Mouse (Mus musculus) adrenal gland, postnatal 36 days (tissue): ENCODE measurements around the gene Dcst2. TPM values are rescaled to one million over a fixed set of nuclear protein-coding genes. Genes with fewer than 3 reads are reported as not detected.

Source experiments
- DNase-seq, 2 experiments: peaks; one replicate each; pipeline ENCODE4 v3.0.0; 2021; ENCODE audit warnings: mixed read lengths in 1 of 2
- total RNA-seq, 2 experiments: library from RNA; stranded (reverse); gene quantifications; 2 replicates each; pipeline ENCODE4 v1.2.3; 2021

The Dcst2 gene
- total RNA-seq, 2 experiments from 2014 or later, result 0.20 to 0.56 TPM

GRCm38 (mm10) chr3:89388134-89388881 lies 26.5 kb downstream of the Dcst2 start:
- peak in 1 of 2 experiments; percentile 74 for DNase-seq

GRCm38 (mm10) chr3:89388901-89389740 lies 27.3 kb downstream of the Dcst2 start:
- no peak for DNase-seq

- peak; percentile 81 to 88 for DNase-seq
These were observed 28.3 kb downstream of the Dcst2 start for GRCm38 (mm10) chr3:89390111-89390515.

GRCm38 (mm10) chr3:89390699-89391662 lies 29.2 kb downstream of the Dcst2 start:
- peak; percentile 47 to 60 for DNase-seq

- peak; percentile 85 to 86 for DNase-seq
These were observed 30.1 kb downstream of the Dcst2 start for GRCm38 (mm10) chr3:89391663-89392511.

GRCm38 (mm10) chr3:89392871-89393311 lies 31.1 kb downstream of the Dcst2 start:
- peak; percentile 45 to 67 for DNase-seq

GRCm38 (mm10) chr3:89393605-89394004 lies 31.8 kb downstream of the Dcst2 start:
- peak; percentile 100 for DNase-seq

GRCm38 (mm10) chr3:89394006-89394893 lies 32.5 kb downstream of the Dcst2 start, which contains the start of gene Zbtb7b:
Gene Zbtb7b (minus strand): TSS chr3:89394776.
- DNase-seq, result peak; percentile 90 to 94

- peak; percentile 82 to 88 for DNase-seq
These were observed 33.1 kb downstream of the Dcst2 start for GRCm38 (mm10) chr3:89394894-89395256.

GRCm38 (mm10) chr3:89395419-89395805 lies 33.6 kb downstream of the Dcst2 start:
- peak in 1 of 2 experiments; percentile 53 for DNase-seq

- peak; percentile 75 to 80 for DNase-seq
These were observed 34.3 kb downstream of the Dcst2 start for GRCm38 (mm10) chr3:89395806-89396653.

GRCm38 (mm10) chr3:89396654-89397005 lies 34.9 kb downstream of the Dcst2 start:
- no peak for DNase-seq

GRCm38 (mm10) chr3:89401329-89401728 lies 39.6 kb downstream of the Dcst2 start:
- no peak for DNase-seq

- DNase-seq, result no peak
These were observed 40.9 kb downstream of the Dcst2 start, which contains the start of gene Lenep for GRCm38 (mm10) chr3:89402693-89403092. Gene Lenep (minus strand): TSS chr3:89402793.

- DNase-seq, result no peak
These were observed 45.1 kb downstream of the Dcst2 start for GRCm38 (mm10) chr3:89406887-89407286.

- DNase-seq, result no peak
These were observed 46.7 kb downstream of the Dcst2 start for GRCm38 (mm10) chr3:89408448-89408847.

- DNase-seq, result no peak
These were observed 47.9 kb downstream of the Dcst2 start for GRCm38 (mm10) chr3:89409701-89410100.

- no peak for DNase-seq
These were observed 49.1 kb downstream of the Dcst2 start for GRCm38 (mm10) chr3:89410864-89411263.
